Mouse (Mus musculus): ENCODE measurements around the gene Prr27. TPM values are rescaled to one million over a fixed set of nuclear protein-coding genes. Genes with fewer than 3 reads are reported as not detected.

Gene Prr27
- not detected for total RNA-seq (2021)
- long read RNA-seq, experiment 1: 0 reads
- long read RNA-seq, experiment 2: 0 reads

GRCm38 (mm10) chr5:87825386-87825785, at the start of gene Prr27:
Gene Prr27, plus strand, starts transcription at chr5:87825686.
- DNase-seq (ENCODE audit: low spot score in 2 of 2): no peak
- no peak within 1 kb of the TSS for H3K27ac ChIP-seq
- no peak within 1 kb of the TSS for H3K4me3 ChIP-seq
- no peak for TF ChIP-seq CTCF (conservative IDR thresholded peaks at IDR 0.05)

GRCm38 (mm10) chr5:87782731-87783130, 42.8 kb upstream of the Prr27 start:
- no peak overlapping the region for H3K27ac ChIP-seq
- peak; percentile 67 for TF ChIP-seq CTCF (conservative IDR thresholded peaks at IDR 0.05)
- DNase-seq (ENCODE audit: low spot score in 2 of 2): peak in 1 of 2 experiments; percentile 15
- H3K4me3 ChIP-seq: no peak overlapping the region

DNA sequence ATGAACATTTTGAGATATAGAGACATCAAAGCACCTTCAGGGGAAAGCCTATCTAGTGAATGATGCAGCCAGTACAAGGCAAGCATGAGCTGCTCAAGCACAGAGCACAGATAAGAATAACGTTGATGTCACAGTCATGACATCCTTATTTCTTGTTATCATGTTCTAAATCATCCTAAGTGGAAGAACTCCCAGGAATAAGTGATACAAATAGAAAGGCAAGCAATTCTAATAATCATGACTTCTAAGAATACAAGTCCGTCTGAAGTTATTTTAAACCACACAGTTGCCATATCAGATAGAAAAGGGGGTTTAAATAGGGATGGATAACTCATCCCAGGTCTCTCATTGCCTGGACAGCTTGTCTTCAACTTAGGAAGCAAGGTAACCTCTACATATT, 17.7 kb upstream of the Prr27 start, which contains the start of gene Csn1s2b:
TSS of gene Csn1s2b (plus strand) at position 301 of the 400 bp plus-strand sequence.
- no peak for TF ChIP-seq CTCF (conservative IDR thresholded peaks at IDR 0.05)
- H3K4me3 ChIP-seq: no peak within 1 kb of the TSS
- H3K27ac ChIP-seq: no peak within 1 kb of the TSS
- no peak for DNase-seq (ENCODE audit: low spot score in 2 of 2)

DNA sequence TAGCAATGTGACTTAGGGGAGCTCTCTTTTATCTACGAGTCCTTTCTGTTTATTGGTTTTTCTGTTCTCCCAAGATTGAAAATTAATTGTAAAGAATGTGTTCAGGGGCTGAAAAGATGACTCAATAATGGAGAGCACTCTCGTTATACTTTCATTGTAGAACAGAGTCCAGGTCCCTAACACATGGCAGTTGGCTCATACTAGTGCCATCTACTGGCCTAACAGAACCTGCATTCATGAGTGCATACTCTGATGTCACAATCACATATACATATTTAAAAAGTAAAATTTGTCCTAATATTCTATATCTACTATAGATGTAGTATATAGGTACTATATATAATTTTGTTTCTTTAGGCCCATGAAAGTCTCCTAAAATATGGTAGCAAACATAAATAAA, 16.2 kb upstream of the Prr27 start:
- DNase-seq (ENCODE audit: low spot score in 2 of 2): no peak

GRCm38 (mm10) chr5:87855136-87855716, 29.7 kb downstream of the Prr27 start:
- DNase-seq (ENCODE audit: low spot score in 2 of 2): no peak
- Histone ChIP-seq H3K4me3 (no peak overlapping the region), H3K27ac (no peak overlapping the region)
- TF ChIP-seq CTCF (conservative IDR thresholded peaks at IDR 0.05): no peak

More for the DNA sequence above, 16.2 kb upstream of the Prr27 start:
- no peak overlapping the region for H3K27ac ChIP-seq
- TF ChIP-seq CTCF (conservative IDR thresholded peaks at IDR 0.05): no peak; the same call in 1 of the 2 replicates
- H3K4me3 ChIP-seq: no peak overlapping the region

- TF ChIP-seq CTCF (conservative IDR thresholded peaks at IDR 0.05): no peak
- no peak overlapping the region for H3K27ac ChIP-seq
These were observed 44.6 kb downstream of the Prr27 start for GRCm38 (mm10) chr5:87870084-87870483.

GRCm38 (mm10) chr5:87871423-87871822, 45.9 kb downstream of the Prr27 start:
- TF ChIP-seq CTCF (conservative IDR thresholded peaks at IDR 0.05): peak; percentile 69
- no peak overlapping the region for H3K27ac ChIP-seq
- H3K4me3 ChIP-seq: no peak overlapping the region
- DNase-seq (ENCODE audit: low spot score in 2 of 2): no peak

More at GRCm38 (mm10) chr5:87870084-87870483, 44.6 kb downstream of the Prr27 start:
- DNase-seq (ENCODE audit: low spot score in 2 of 2): no peak
- H3K4me3 ChIP-seq: no peak overlapping the region

DNA sequence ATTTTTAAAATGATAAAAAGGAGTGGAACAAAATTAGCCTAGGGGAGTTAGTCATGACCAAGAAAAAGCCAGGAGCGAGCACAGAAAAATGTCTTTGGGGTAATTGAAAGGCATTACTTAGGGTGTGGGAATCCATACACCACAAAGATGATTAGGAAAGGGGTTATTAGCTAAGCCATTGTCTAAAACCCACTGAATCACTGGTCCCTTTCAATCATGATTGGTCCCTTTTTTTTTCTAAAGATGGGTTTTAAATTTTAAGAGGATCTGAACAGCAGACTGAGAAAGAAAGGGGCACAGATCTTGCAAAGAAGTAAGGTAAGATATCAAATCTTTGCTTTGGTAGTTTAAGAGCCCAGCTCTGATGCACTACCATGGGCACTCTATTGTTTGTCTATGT, 59.2 kb downstream of the Prr27 start, which contains the start of gene Odam:
TSS of gene Odam (plus strand) at position 301 of the 400 bp plus-strand sequence.
- TF ChIP-seq CTCF (conservative IDR thresholded peaks at IDR 0.05): no peak

More for the DNA sequence above, 59.2 kb downstream of the Prr27 start, which contains the start of gene Odam:
- no peak within 1 kb of the TSS for H3K4me3 ChIP-seq
- no peak within 1 kb of the TSS for H3K27ac ChIP-seq
- no peak for DNase-seq (ENCODE audit: low spot score in 2 of 2)

Other genes starting within 250 kb of the Prr27 start
- gene Sult1e1, start 234.1 kb upstream of the Prr27 start, total RNA-seq (2021): not detected
- gene Csn1s1, start 159.5 kb upstream of the Prr27 start, total RNA-seq (2021): not detected
- not detected for gene Csn2, start 126.1 kb upstream of the Prr27 start, total RNA-seq (2021)
- not detected for gene Csn1s2a, start 51.1 kb upstream of the Prr27 start, total RNA-seq (2021)
- gene Csn1s2b, start 17.6 kb upstream of the Prr27 start, total RNA-seq (2021): not detected
- gene Odam, start 59.3 kb downstream of the Prr27 start, total RNA-seq (2021): not detected
- gene Csn3, start 99.9 kb downstream of the Prr27 start, total RNA-seq (2021): not detected
- not detected for gene 2310003L06Rik, start 143.8 kb downstream of the Prr27 start, total RNA-seq (2021)
- gene Gm28434, start 143.8 kb downstream of the Prr27 start, total RNA-seq (2021): not detected
- gene Cabs1, start 153.8 kb downstream of the Prr27 start, total RNA-seq (2021): not detected
- gene Smr3a, start 176.9 kb downstream of the Prr27 start, total RNA-seq (2021): not detected

All from layer of hippocampus, adult 2 months (tissue).